Mouse (Mus musculus) CH12.LX (cell line): ENCODE data around the gene Pex11b. TPM values are rescaled to one million over a fixed set of nuclear protein-coding genes. Genes with fewer than 3 reads are reported as not detected.

Experiments
- DNase-seq: peaks from one replicate; pipeline ENCODE4 v3.0.0-alpha.2; 2013; ENCODE audit errors: extremely low read depth
- H3K27ac ChIP-seq: 2 replicates; pipeline ENCODE4 v1.5.1; 2012; ENCODE audit warnings: low read depth, mild to moderate bottlenecking, control low read depth, moderate library complexity; ENCODE audit not compliant: insufficient read depth
- H3K27me3 ChIP-seq: replicated peaks from 2 replicates; pipeline ENCODE3; 2012; ENCODE audit warnings: inconsistent platforms
- H3K36me3 ChIP-seq, 2 experiments: replicated peaks in 1 of 2; 2 replicates each; pipeline versions ENCODE3 to v1.6.1; 2012; ENCODE audit warnings: inconsistent platforms in 1 of 2, low read length in 1 of 2, mild to moderate bottlenecking in 1 of 2, mixed read lengths in 1 of 2, moderate library complexity in 1 of 2; ENCODE audit not compliant: control insufficient read depth in 1 of 2, insufficient read depth in 1 of 2
- H3K4me1 ChIP-seq, 2 experiments: 2 replicates each; pipeline ENCODE4 v1.6.1; 2012; ENCODE audit warnings: inconsistent platforms in 1 of 2, moderate library complexity in 1 of 2; ENCODE audit not compliant: insufficient read depth in 2 of 2, control insufficient read depth in 1 of 2
- H3K4me2 ChIP-seq: 2 replicates; pipeline ENCODE4 v1.6.1; 2012; ENCODE audit warnings: low read depth, mild to moderate bottlenecking, control low read depth; ENCODE audit not compliant: poor library complexity, insufficient read depth, severe bottlenecking
- H3K4me3 ChIP-seq, 3 experiments: fragments of 150-350 bp in 1 of 3; sonication (generic) in 1 of 3; replicated peaks in 1 of 3; 2 replicates each; pipeline versions ENCODE3 to v1.5.1; 2011 to 2012; ENCODE audit warnings: low read depth in 2 of 3, low read length in 2 of 3, mild to moderate bottlenecking in 2 of 3, moderate library complexity in 2 of 3, control low read depth in 1 of 3, improper control_type of control experiment in 1 of 3, inconsistent platforms in 1 of 3, mixed read lengths in 1 of 3; ENCODE audit not compliant: poor library complexity in 1 of 3
- H3K79me2 ChIP-seq: replicated peaks from 2 replicates; pipeline ENCODE4 v1.6.1; 2012; ENCODE audit warnings: mild to moderate bottlenecking, moderate library complexity; ENCODE audit not compliant: control insufficient read depth, poor library complexity, insufficient read depth, severe bottlenecking; ENCODE audit errors: extremely low read depth
- H3K9ac ChIP-seq: 2 replicates; pipeline ENCODE4 v1.6.1; 2012; ENCODE audit warnings: low read depth, mild to moderate bottlenecking, control low read depth, moderate library complexity; ENCODE audit not compliant: insufficient read depth
- H3K9me3 ChIP-seq: replicated peaks from 2 replicates; pipeline ENCODE3; 2012; ENCODE audit warnings: low read length, inconsistent platforms, mixed read lengths
- ELF1 ChIP-seq: IDR thresholded peaks from 2 replicates; pipeline ENCODE4 v1.6.1; 2014; ENCODE audit warnings: low read depth, mild to moderate bottlenecking, inconsistent platforms, low read length, improper control_type of control experiment
- ETS1 ChIP-seq: conservative IDR thresholded peaks from 2 replicates; pipeline ENCODE4 v1.6.1; 2012; ENCODE audit warnings: low read depth, mild to moderate bottlenecking, inconsistent platforms, low read length, improper control_type of control experiment, moderate library complexity
- GABPA ChIP-seq: IDR thresholded peaks from 2 replicates; pipeline ENCODE4 v1.6.1; 2012; ENCODE audit warnings: low read depth, low read length, improper control_type of control experiment, inconsistent platforms; ENCODE audit not compliant: insufficient replicate concordance
- HCFC1 ChIP-seq: IDR thresholded peaks from 2 replicates; pipeline ENCODE4 v1.6.1; 2012; ENCODE audit warnings: low read depth, mild to moderate bottlenecking, inconsistent platforms, low read length, improper control_type of control experiment
- IRF4 ChIP-seq: IDR thresholded peaks from 2 replicates; pipeline ENCODE4 v1.6.1; 2014; ENCODE audit warnings: low read depth, mild to moderate bottlenecking, inconsistent platforms, low read length, improper control_type of control experiment
- MXI1 ChIP-seq: IDR thresholded peaks from 2 replicates; pipeline ENCODE4 v1.6.1; 2011; ENCODE audit warnings: mild to moderate bottlenecking, low read depth, low read length, improper control_type of control experiment
- NELFE ChIP-seq: IDR thresholded peaks from 2 replicates; pipeline ENCODE4 v1.6.1; 2011; ENCODE audit warnings: low read depth, low read length, improper control_type of control experiment
- NRF1 ChIP-seq: IDR thresholded peaks from 2 replicates; pipeline ENCODE4 v1.6.1; 2014; ENCODE audit warnings: low read depth, mild to moderate bottlenecking, inconsistent platforms, low read length, improper control_type of control experiment, moderate library complexity
- POLR2A ChIP-seq: IDR thresholded peaks from 2 replicates; pipeline ENCODE4 v1.6.1; 2011; ENCODE audit warnings: low read depth, mild to moderate bottlenecking, improper control_type of control experiment, low read length
- TBP ChIP-seq: conservative IDR thresholded peaks from 2 replicates; pipeline ENCODE4 v1.6.1; 2011; ENCODE audit warnings: low read depth, low read length, improper control_type of control experiment
- TCF12 ChIP-seq: IDR thresholded peaks from 2 replicates; pipeline ENCODE4 v1.6.1; 2014; ENCODE audit warnings: low read depth, mild to moderate bottlenecking, inconsistent platforms, low read length, improper control_type of control experiment
- UBTF ChIP-seq: IDR thresholded peaks from 2 replicates; pipeline ENCODE4 v1.6.1; 2012; ENCODE audit warnings: low read depth, mild to moderate bottlenecking, inconsistent platforms, low read length, improper control_type of control experiment, moderate library complexity
- USF1 ChIP-seq: IDR thresholded peaks from 2 replicates; pipeline ENCODE4 v1.6.1; 2014; ENCODE audit warnings: low read depth, mild to moderate bottlenecking, inconsistent platforms, low read length, improper control_type of control experiment
- ZC3H11A ChIP-seq: IDR thresholded peaks from 2 replicates; pipeline ENCODE4 v1.6.1; 2012; ENCODE audit warnings: low read depth, mild to moderate bottlenecking, inconsistent platforms, low read length, improper control_type of control experiment
- ZMIZ1 ChIP-seq: IDR thresholded peaks from 2 replicates; pipeline ENCODE4 v1.6.1; 2012; ENCODE audit warnings: low read depth, mild to moderate bottlenecking, inconsistent platforms, low read length, improper control_type of control experiment
- dilution Hi-C: fragments of 300-500 bp; cut with MboI; formaldehyde crosslinking; loops from 2 replicates; pipeline ENCODE4 v1.14.3; 2020; ENCODE audit warnings: low sequenced_read_pairs; ENCODE audit not compliant: extremely low pct_unique_long_range_greater_than_20kb, extremely low pct_ligation_motif_present
- in situ Hi-C: fragments of 300-500 bp; cut with MboI; formaldehyde crosslinking; loops from 3 replicates; pipeline ENCODE4 v1.14.3; 2019; ENCODE audit warnings: low sequenced_read_pairs, low pct_ligation_motif_present, low pct_unique_long_range_greater_than_20kb, mixed read lengths
- polyA plus RNA-seq: library from polyadenylated mRNA; unstranded; fragments of >175 nt; gene quantifications from 2 replicates; pipeline ENCODE4 v1.2.1, GENCODE M21; 2012; ENCODE audit warnings: low read depth; ENCODE audit not compliant: insufficient read length
- total RNA-seq, 2 experiments: library from RNA; depleted of rRNA; stranded (reverse); fragments of 300-350 nt in 1 of 2; fragments of >200 nt in 1 of 2; gene quantifications; 2 replicates each; pipeline ENCODE4 v1.2.3; 2012 to 2014

Gene Pex11b
- total and polyA plus RNA-seq, 3 experiments: 23.4 to 33.1 (median 27.9) TPM

DNA sequence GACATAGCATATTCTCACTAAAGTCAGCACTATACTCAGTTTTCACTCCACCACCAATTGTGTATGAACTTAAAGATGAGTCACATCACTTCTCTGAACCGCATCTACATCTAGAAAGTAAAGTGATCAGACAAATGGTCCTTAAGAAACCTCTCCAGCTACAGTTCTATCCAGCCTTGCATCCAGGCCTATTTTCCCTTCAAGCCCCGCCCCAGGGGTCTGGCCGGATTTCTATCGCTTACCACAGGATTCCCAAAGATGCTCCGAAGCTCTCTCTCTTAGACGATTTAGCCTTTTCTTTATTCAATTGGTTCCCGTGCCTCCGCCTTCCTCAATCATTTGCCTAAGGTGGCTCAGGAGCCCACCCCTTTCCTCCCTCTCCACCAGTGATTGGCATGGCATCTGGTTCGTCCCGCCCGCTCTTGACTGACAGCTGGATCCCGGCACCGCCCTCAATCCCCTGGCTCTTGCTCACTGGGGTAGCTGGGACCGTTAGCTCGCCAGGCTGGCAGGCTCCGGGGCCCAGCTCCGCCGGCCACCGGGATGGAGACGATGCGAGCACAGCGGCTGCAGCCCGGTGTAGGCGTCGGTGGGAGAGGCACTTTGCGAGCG lies 34.4 kb upstream of the Pex11b start, which contains the start of gene Lix1l:
Lix1l (plus strand) TSS at position 511 of the 612 bp plus-strand sequence.
- H3K9me3 ChIP-seq: peaks cover 14% of the 10 kb centered on the region
- no peaks in the 10 kb centered on the region for H3K27me3 ChIP-seq
- in situ Hi-C loops (no loop called here), dilution Hi-C loops (no loop called here)
- peak within 1 kb of the TSS; percentile 60 to 61 (median 61) for H3K4me3 ChIP-seq
- H3K4me2 ChIP-seq: peak within 1 kb of the TSS; percentile 83
- peaks cover 4 to 20% of the 10 kb centered on the region in 2 experiments; a peak in 2 of 4 replicates for H3K4me1 ChIP-seq
- TF ChIP-seq POLR2A (peak; percentile 63), UBTF (0 out of 2 replicates have a peak, but pooled peaks have one; percentile 64), IRF4 (peak; percentile 11; the same call in 1 of the 2 replicates), TBP (no peak), ZMIZ1 (peak; percentile 58; the same call in 1 of the 2 replicates), ELF1 (peak; percentile 64), TCF12 (0 out of 2 replicates have a peak, but pooled peaks have one; percentile 18), GABPA (no peak), MXI1 (peak; percentile 1; the same call in 1 of the 2 replicates), ZC3H11A (no peak)
- H3K36me3 ChIP-seq: peaks cover 0 to 19% of the 10 kb centered on the region in 2 experiments
- peak; percentile 93 for DNase-seq
- H3K27ac ChIP-seq: no peak within 1 kb of the TSS
- H3K9ac ChIP-seq: peak within 1 kb of the TSS; percentile 71
- H3K79me2 ChIP-seq: no peaks in the 10 kb centered on the region

GRCm38 (mm10) chr3:96601251-96601787 lies 33.9 kb upstream of the Pex11b start:
- Histone ChIP-seq H3K27ac (no peak overlapping the region), H3K9ac (peak overlapping the region; percentile 71), H3K4me3 (peak overlapping the region; percentile 60 to 61 (median 61)), H3K27me3 (no peaks in the 10 kb centered on the region), H3K4me2 (peak overlapping the region; percentile 83), H3K4me1 (peaks cover 4 to 20% of the 10 kb centered on the region in 2 experiments; a peak in 2 of 4 replicates), H3K79me2 (no peaks in the 10 kb centered on the region), H3K36me3 (peaks cover 0 to 19% of the 10 kb centered on the region in 2 experiments), H3K9me3 (peaks cover 14% of the 10 kb centered on the region)
- DNase-seq: no peak
- in situ Hi-C loops (no loop called here), dilution Hi-C loops (no loop called here)
- TF ChIP-seq USF1 (no peak), ETS1 (no peak), NRF1 (peak; percentile 71), MXI1 (0 out of 2 replicates have a peak, but pooled peaks have one; percentile 8), GABPA (no peak), NELFE (no peak), HCFC1 (no peak)
